Mouse (Mus musculus): ENCODE measurements at regions not wholly inside any gene's neighbourhood (a gene's known extent, or its start where the extent isn't known, plus 50 kb on each side); places are given as distances from the start of the nearest gene placed in this dataset.

DNA sequence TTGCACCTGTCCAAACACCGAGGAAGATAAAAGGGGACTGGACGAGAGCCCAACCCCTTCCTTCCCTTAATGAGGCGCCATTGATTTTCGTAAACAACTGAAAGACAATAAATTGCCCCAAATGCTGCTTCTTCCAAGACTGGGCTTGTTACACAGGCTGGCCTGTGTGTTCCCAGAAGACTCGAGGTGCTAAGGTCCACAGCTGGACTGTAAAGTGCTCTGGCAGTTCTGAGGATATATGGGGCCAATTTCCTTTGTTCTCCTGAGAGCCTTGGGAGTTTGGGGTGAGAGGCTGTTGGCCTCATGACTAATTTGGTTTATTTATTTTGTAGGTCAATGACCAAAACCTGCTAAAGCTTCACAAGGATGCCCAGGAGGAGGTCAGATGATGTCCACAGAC, 377.3 kb upstream of the Prickle1 start:
- Histone ChIP-seq H3K4me3 (replicated peaks; ENCODE audit: low read depth, low read length) (no peak overlapping the region), H3K9ac (replicated peaks; ENCODE audit: low read length) (no peak overlapping the region)
- ATAC-seq (ENCODE audit: low FRiP score, low TSS enrichment): no peak

DNA sequence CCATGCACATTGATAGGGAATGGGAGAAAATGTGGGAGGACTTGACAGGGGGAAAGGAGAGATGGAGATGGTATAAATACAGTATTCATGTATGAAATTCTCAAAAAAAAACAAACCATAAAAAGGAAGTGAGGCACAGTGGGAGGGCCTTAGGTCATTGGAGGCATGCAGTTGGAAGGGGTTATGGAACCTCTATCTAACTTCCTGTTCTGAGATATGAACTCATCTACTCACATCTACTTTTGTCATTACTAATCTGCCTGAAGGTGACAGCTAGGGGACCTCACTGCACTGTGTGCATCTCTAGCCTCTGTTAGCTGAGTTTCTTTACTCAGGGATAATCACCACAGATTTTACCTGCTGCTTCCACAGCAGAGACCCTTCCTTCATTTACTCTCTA, 366.3 kb upstream of the Prickle1 start:
- H3K4me1 ChIP-seq (ENCODE audit: control insufficient read depth, insufficient read depth, low read length): no peaks in the 10 kb centered on the region
- H3K27me3 ChIP-seq (ENCODE audit: control insufficient read depth, insufficient read depth, low read length): no peaks in the 10 kb centered on the region
- no peak for ATAC-seq (ENCODE audit: low FRiP score, low TSS enrichment)
- H3K4me2 ChIP-seq (ENCODE audit: low read length): no peak overlapping the region
- no peaks in the 10 kb centered on the region for H3K9me3 ChIP-seq (ENCODE audit: control insufficient read depth, low read length)
- no peaks in the 10 kb centered on the region for H3K36me3 ChIP-seq (ENCODE audit: control insufficient read depth, insufficient read depth, low read length)
- H3K4me3 ChIP-seq (replicated peaks; ENCODE audit: low read depth, low read length): no peak overlapping the region
- DNase-seq: no peak
- no peak overlapping the region for H3K27ac ChIP-seq (replicated peaks; ENCODE audit: low read depth, low read length)
- no peak overlapping the region for H3K9ac ChIP-seq (replicated peaks; ENCODE audit: low read length)

More for the DNA sequence above, 377.3 kb upstream of the Prickle1 start:
- H3K4me2 ChIP-seq (ENCODE audit: low read length): no peak overlapping the region
- H3K27me3 ChIP-seq (ENCODE audit: control insufficient read depth, insufficient read depth, low read length): no peaks in the 10 kb centered on the region
- no peaks in the 10 kb centered on the region for H3K9me3 ChIP-seq (ENCODE audit: control insufficient read depth, low read length)
- DNase-seq: no peak
- H3K36me3 ChIP-seq (ENCODE audit: control insufficient read depth, insufficient read depth, low read length): no peaks in the 10 kb centered on the region
- WGBS: 82% methylated on average over 5 of the region's 5 CpGs
- no peaks in the 10 kb centered on the region for H3K4me1 ChIP-seq (ENCODE audit: control insufficient read depth, insufficient read depth, low read length)
- H3K27ac ChIP-seq (replicated peaks; ENCODE audit: low read depth, low read length): no peak overlapping the region

DNA sequence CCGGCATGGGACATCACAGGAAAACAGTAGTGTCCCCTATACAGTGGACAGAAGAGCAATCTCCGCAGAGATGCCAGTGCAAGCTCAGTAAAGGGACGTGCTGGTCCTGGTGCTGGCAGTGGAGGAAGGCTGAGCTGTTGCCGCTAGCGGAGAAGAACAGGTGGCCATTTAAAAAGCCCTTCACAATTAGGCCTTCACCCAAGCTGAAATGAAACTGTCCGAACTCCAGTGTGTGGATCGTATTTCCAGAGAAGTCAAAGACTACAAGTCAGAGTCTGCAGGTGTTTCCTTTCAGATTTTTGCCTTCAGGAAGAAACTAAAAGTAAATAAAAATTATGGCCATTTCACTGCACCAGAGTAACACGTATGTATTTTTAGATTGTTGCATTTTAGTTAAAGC, 364.2 kb upstream of the Prickle1 start:
- Histone ChIP-seq H3K27me3 (ENCODE audit: control insufficient read depth, insufficient read depth, low read length) (no peaks in the 10 kb centered on the region), H3K36me3 (ENCODE audit: control insufficient read depth, insufficient read depth, low read length) (no peaks in the 10 kb centered on the region), H3K4me3 (replicated peaks; ENCODE audit: low read depth, low read length) (no peak overlapping the region), H3K27ac (replicated peaks; ENCODE audit: low read depth, low read length) (no peak overlapping the region), H3K4me1 (ENCODE audit: control insufficient read depth, insufficient read depth, low read length) (no peaks in the 10 kb centered on the region), H3K9me3 (ENCODE audit: control insufficient read depth, low read length) (no peaks in the 10 kb centered on the region), H3K9ac (replicated peaks; ENCODE audit: low read length) (no peak overlapping the region), H3K4me2 (ENCODE audit: low read length) (no peak overlapping the region)
- WGBS: 84% methylated on average over 8 of the region's 8 CpGs
- ATAC-seq (ENCODE audit: low FRiP score, low TSS enrichment) (no peak), DNase-seq (no peak)

DNA sequence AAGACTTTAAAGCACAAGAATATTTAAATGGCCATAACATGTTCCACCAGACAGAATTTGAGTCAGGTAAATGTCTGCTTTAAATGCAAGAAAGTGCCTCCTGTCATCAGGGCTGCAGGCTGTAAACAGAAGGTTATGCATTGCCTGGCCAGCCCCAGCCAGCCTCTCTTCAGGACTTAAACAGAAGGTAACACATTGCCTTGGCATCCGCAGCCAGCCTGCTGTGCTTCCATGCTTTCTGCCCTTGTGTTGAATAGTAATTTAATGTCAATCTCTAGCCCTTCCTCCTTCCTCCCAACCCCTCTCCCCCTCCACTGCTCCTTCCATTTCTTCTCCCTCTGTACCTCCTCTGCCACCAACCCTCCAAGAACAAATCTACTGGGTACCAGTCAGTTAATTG, 362.4 kb upstream of the Prickle1 start:
- no peak overlapping the region for H3K27ac ChIP-seq (replicated peaks; ENCODE audit: low read depth, low read length)
- no peak for ATAC-seq (ENCODE audit: low FRiP score, low TSS enrichment)
- DNase-seq: no peak
- WGBS: 81% methylated on average over 1 of the region's 1 CpGs
- H3K4me1 ChIP-seq (ENCODE audit: control insufficient read depth, insufficient read depth, low read length): no peaks in the 10 kb centered on the region
- H3K36me3 ChIP-seq (ENCODE audit: control insufficient read depth, insufficient read depth, low read length): no peaks in the 10 kb centered on the region
- H3K27me3 ChIP-seq (ENCODE audit: control insufficient read depth, insufficient read depth, low read length): no peaks in the 10 kb centered on the region
- no peaks in the 10 kb centered on the region for H3K9me3 ChIP-seq (ENCODE audit: control insufficient read depth, low read length)
- no peak overlapping the region for H3K9ac ChIP-seq (replicated peaks; ENCODE audit: low read length)
- no peak overlapping the region for H3K4me2 ChIP-seq (ENCODE audit: low read length)
- no peak overlapping the region for H3K4me3 ChIP-seq (replicated peaks; ENCODE audit: low read depth, low read length)

DNA sequence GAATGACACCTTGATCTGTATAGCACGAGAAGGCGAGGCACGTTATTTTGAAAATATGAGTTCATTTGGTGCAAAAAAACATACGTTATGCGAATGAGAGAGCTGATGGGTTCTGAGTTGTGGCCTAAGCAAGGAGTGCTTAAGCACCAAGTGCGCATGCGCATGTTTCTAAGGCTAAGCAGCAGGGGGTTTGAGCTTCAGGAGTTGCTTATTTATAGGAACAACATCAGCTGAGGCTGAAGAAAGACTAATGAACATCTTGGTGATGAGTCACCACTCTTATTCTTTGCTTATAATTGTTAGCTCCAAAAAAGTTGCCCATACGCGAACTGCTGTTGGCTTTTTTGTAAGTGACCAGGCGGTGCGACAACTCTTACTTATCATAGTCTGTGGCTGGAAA, 361.1 kb upstream of the Prickle1 start:
- WGBS: 97% methylated on average over 11 of the region's 11 CpGs
- DNase-seq (no peak), ATAC-seq (ENCODE audit: low FRiP score, low TSS enrichment) (no peak)
- Histone ChIP-seq H3K9me3 (ENCODE audit: control insufficient read depth, low read length) (no peaks in the 10 kb centered on the region), H3K27me3 (ENCODE audit: control insufficient read depth, insufficient read depth, low read length) (no peaks in the 10 kb centered on the region), H3K9ac (replicated peaks; ENCODE audit: low read length) (no peak overlapping the region), H3K4me2 (ENCODE audit: low read length) (no peak overlapping the region), H3K27ac (replicated peaks; ENCODE audit: low read depth, low read length) (no peak overlapping the region), H3K36me3 (ENCODE audit: control insufficient read depth, insufficient read depth, low read length) (no peaks in the 10 kb centered on the region), H3K4me3 (replicated peaks; ENCODE audit: low read depth, low read length) (no peak overlapping the region), H3K4me1 (ENCODE audit: control insufficient read depth, insufficient read depth, low read length) (no peaks in the 10 kb centered on the region)

DNA sequence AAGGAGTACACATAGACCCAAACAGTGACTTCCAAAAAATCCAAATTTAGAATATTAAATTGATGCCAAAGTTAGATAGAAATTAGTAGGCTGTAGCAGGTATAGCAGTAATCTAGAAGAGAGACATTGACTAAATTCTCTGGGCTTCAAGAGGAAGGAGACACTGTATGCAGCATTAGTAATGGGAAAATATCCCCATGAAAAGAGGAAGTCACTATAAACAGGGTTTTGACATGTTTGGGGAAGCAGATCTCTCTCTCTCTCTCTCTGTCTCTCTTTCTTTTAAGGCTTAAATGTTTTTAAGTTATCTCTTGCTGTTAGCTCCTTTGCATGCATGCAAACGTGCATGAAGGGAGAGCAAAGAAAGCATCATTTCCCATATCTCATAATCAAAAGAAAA, 357.9 kb upstream of the Prickle1 start:
- H3K4me3 ChIP-seq (replicated peaks; ENCODE audit: low read depth, low read length): no peak overlapping the region
- DNase-seq (no peak), ATAC-seq (ENCODE audit: low FRiP score, low TSS enrichment) (no peak)
- no peaks in the 10 kb centered on the region for H3K27me3 ChIP-seq (ENCODE audit: control insufficient read depth, insufficient read depth, low read length)
- H3K4me1 ChIP-seq (ENCODE audit: control insufficient read depth, insufficient read depth, low read length): no peaks in the 10 kb centered on the region
- 85% methylated on average over 1 of the region's 1 CpGs for WGBS
- H3K9ac ChIP-seq (replicated peaks; ENCODE audit: low read length): no peak overlapping the region
- no peak overlapping the region for H3K4me2 ChIP-seq (ENCODE audit: low read length)
- H3K36me3 ChIP-seq (ENCODE audit: control insufficient read depth, insufficient read depth, low read length): no peaks in the 10 kb centered on the region
- H3K9me3 ChIP-seq (ENCODE audit: control insufficient read depth, low read length): no peaks in the 10 kb centered on the region
- no peak overlapping the region for H3K27ac ChIP-seq (replicated peaks; ENCODE audit: low read depth, low read length)

DNA sequence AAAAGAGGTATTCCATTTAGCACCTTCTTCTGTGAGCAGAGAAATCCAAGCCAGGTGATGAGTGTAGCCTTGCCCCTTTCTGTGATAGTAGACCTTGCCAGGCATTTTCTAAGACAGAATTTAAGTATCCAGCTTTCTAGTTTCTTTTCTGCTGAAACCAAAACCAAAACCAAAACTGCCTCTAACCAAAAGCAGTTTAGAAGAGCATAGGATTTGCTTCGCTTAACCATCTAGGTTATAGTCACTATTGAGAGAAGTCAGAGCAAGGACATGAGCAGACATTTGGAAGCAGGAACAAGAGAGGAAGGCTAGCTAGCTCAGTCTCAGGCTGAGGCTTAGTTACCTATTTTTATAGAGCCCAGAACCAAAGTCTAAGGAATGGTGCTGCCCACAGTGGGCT, 354.8 kb upstream of the Prickle1 start:
- ATAC-seq (ENCODE audit: low FRiP score, low TSS enrichment) (no peak), DNase-seq (no peak)
- Histone ChIP-seq H3K27me3 (ENCODE audit: control insufficient read depth, insufficient read depth, low read length) (no peaks in the 10 kb centered on the region), H3K4me1 (ENCODE audit: control insufficient read depth, insufficient read depth, low read length) (no peaks in the 10 kb centered on the region), H3K36me3 (ENCODE audit: control insufficient read depth, insufficient read depth, low read length) (no peaks in the 10 kb centered on the region), H3K4me3 (replicated peaks; ENCODE audit: low read depth, low read length) (no peak overlapping the region), H3K9ac (replicated peaks; ENCODE audit: low read length) (no peak overlapping the region), H3K27ac (replicated peaks; ENCODE audit: low read depth, low read length) (no peak overlapping the region), H3K9me3 (ENCODE audit: control insufficient read depth, low read length) (no peaks in the 10 kb centered on the region), H3K4me2 (ENCODE audit: low read length) (no peak overlapping the region)
- WGBS: 86% methylated on average over 1 of the region's 1 CpGs

DNA sequence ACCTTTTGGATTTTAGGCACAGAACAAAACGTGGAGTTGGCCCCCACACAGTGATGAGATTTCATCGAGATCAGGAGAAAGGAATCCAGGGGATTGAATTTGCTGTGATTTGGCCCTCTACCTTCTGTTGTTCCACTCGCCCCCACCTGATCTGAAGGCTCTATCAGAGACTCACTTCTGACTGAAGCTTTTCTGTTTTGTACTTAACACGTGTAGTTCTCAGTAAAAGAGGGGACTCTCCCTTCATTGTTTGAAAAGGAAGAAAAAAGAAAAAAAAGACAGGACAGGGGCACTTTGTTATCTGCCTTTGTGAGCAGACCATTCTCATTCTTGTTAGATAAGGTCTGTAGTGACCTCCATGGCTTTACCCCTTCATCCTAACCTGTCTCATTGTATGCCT, 353.2 kb upstream of the Prickle1 start:
- no peaks in the 10 kb centered on the region for H3K36me3 ChIP-seq (ENCODE audit: control insufficient read depth, insufficient read depth, low read length)
- DNase-seq: no peak
- H3K9me3 ChIP-seq (ENCODE audit: control insufficient read depth, low read length): no peaks in the 10 kb centered on the region
- WGBS: 81% methylated on average over 4 of the region's 4 CpGs
- H3K27ac ChIP-seq (replicated peaks; ENCODE audit: low read depth, low read length): no peak overlapping the region
- no peak for ATAC-seq (ENCODE audit: low FRiP score, low TSS enrichment)
- no peak overlapping the region for H3K9ac ChIP-seq (replicated peaks; ENCODE audit: low read length)
- no peak overlapping the region for H3K4me3 ChIP-seq (replicated peaks; ENCODE audit: low read depth, low read length)
- no peak overlapping the region for H3K4me2 ChIP-seq (ENCODE audit: low read length)
- no peaks in the 10 kb centered on the region for H3K4me1 ChIP-seq (ENCODE audit: control insufficient read depth, insufficient read depth, low read length)
- no peaks in the 10 kb centered on the region for H3K27me3 ChIP-seq (ENCODE audit: control insufficient read depth, insufficient read depth, low read length)

DNA sequence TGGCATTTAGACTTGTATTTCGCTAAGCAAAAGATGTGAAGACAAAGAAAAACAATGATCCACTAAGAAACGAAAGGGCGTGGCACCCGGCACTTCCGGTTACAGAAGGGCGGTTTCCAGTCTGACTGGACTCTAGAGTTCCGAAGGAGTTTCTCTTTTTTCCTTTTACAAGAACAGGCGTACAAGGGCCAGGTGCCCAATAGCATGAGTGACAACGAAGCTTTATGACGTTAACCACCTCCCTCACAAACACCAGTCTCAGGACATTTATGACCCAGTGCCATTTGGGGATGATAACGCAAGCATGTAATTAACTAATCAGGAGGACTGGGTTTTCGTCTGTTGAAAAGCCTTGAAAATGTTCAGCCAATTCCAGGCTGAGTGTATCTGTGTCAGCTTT, 347.9 kb upstream of the Prickle1 start:
- no peaks in the 10 kb centered on the region for H3K9me3 ChIP-seq (ENCODE audit: control insufficient read depth, low read length)
- 89% methylated on average over 12 of the region's 12 CpGs for WGBS
- DNase-seq (no peak), ATAC-seq (ENCODE audit: low FRiP score, low TSS enrichment) (no peak)
- H3K27me3 ChIP-seq (ENCODE audit: control insufficient read depth, insufficient read depth, low read length): no peaks in the 10 kb centered on the region
- no peak overlapping the region for H3K4me3 ChIP-seq (replicated peaks; ENCODE audit: low read depth, low read length)
- no peaks in the 10 kb centered on the region for H3K36me3 ChIP-seq (ENCODE audit: control insufficient read depth, insufficient read depth, low read length)
- no peak overlapping the region for H3K9ac ChIP-seq (replicated peaks; ENCODE audit: low read length)
- H3K4me2 ChIP-seq (ENCODE audit: low read length): no peak overlapping the region
- H3K4me1 ChIP-seq (ENCODE audit: control insufficient read depth, insufficient read depth, low read length): 0 out of 2 replicates have a peak, but pooled peaks cover 3% of the 10 kb centered on the region
- H3K27ac ChIP-seq (replicated peaks; ENCODE audit: low read depth, low read length): no peak overlapping the region
